Mouse (Mus musculus): ENCODE data around the gene Iqcf3. TPM values are rescaled to one million over a fixed set of nuclear protein-coding genes. Genes with fewer than 3 reads are reported as not detected.
A peak's percentile ranks its signal among the peaks of the same experiment; 100 is the strongest.

Gene Iqcf3
- polyA plus RNA-seq, 1 experiment: not detected

DNA sequence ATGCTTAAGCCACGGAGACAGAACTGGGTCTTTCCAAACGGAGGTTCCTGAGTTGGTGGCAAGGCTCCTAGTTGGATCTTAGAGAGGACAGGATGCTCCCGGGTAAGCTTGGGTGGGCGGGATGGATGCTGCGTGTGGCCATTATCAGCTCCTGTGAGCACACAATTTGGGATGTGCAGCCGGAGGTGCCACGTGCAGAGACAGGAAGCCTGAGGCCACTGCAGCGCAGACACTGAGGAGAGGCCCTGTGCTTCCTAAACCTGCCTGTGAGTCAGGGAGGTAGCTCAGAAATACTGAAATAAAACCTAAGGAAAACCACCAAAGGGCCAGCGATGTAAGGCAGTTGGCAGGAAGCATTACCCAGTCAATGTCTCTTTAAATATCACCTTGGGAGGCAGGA is 91.7 kb downstream of the Iqcf3 start:
- TF ChIP-seq POLR2A (IDR thresholded peaks at IDR 0.05; ENCODE audit: borderline replicate concordance, extremely low read depth, insufficient read depth, insufficient read length, poor library complexity, severe bottlenecking) (no peak), CTCF (IDR thresholded peaks at IDR 0.05; ENCODE audit: borderline replicate concordance, extremely low read depth, insufficient read depth, insufficient read length) (no peak)
- no peak for DNase-seq (ENCODE audit: low read depth)

DNA sequence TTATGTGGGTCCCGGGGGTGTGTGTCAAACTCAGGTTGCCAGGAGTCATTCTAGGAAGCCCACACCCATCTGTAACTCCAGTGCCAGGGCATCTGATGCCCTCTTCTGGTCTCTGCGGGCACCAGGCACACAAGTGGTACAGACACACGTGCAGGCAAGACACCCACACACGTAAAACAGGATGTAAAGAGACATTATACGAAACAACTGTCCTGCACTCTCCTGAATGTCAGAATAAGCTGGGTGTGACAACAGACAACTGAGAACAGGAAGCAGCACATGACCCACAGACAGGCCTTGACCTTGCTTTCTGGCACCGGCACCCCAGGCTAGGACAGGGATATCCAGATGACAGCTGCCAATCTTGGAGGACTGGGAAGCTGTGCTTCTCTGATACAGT is 92.1 kb downstream of the Iqcf3 start:
- DNase-seq (ENCODE audit: low read depth): no peak
- TF ChIP-seq POLR2A (IDR thresholded peaks at IDR 0.05; ENCODE audit: borderline replicate concordance, extremely low read depth, insufficient read depth, insufficient read length, poor library complexity, severe bottlenecking) (no peak), CTCF (IDR thresholded peaks at IDR 0.05; ENCODE audit: borderline replicate concordance, extremely low read depth, insufficient read depth, insufficient read length) (no peak)

DNA sequence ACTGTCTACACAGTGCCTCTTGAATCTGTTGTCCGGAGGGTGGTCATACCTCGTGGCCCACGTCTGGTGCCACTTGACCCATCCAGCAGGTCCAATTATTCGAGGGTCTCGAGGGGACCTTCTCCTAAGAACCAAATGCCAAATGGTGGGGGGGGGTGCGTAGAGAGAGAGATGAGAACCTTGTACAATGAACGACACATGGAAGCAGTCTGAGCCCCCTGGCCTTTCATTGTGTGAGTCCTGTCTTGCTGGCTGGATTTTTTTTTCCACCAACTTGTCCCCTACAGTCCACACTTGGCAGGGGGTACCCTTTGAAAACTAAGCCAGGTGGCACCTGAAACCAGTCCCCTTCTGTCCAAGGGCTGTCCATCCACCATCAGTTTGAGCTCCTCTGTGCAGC is 93.7 kb downstream of the Iqcf3 start:
- TF ChIP-seq CTCF (IDR thresholded peaks at IDR 0.05; ENCODE audit: borderline replicate concordance, extremely low read depth, insufficient read depth, insufficient read length): no peak
- TF ChIP-seq POLR2A (IDR thresholded peaks at IDR 0.05; ENCODE audit: borderline replicate concordance, extremely low read depth, insufficient read depth, insufficient read length, poor library complexity, severe bottlenecking): no peak
- no peak for DNase-seq (ENCODE audit: low read depth)

DNA sequence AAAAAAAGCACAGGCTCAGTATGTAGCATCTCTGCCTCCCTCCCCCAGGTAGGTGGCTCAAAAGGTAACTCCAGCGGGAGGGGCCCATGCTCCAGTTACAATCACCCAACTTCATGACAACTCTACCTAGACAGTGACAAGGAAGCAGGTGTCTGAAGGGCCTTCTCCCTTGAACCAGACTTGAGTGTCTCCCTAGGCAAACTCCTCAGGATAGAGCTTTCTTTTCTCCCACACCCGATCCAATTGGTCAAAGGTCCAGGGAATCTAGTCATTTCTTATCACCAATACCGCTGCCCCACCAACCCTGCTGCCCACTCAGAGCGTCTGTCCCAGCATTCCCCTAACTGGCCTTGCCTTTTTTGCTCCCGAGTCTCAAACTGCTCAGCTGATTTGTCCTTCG is 94.7 kb downstream of the Iqcf3 start:
- no peak for DNase-seq (ENCODE audit: low read depth)
- TF ChIP-seq POLR2A (IDR thresholded peaks at IDR 0.05; ENCODE audit: borderline replicate concordance, extremely low read depth, insufficient read depth, insufficient read length, poor library complexity, severe bottlenecking): no peak
- no peak for TF ChIP-seq CTCF (IDR thresholded peaks at IDR 0.05; ENCODE audit: borderline replicate concordance, extremely low read depth, insufficient read depth, insufficient read length)

DNA sequence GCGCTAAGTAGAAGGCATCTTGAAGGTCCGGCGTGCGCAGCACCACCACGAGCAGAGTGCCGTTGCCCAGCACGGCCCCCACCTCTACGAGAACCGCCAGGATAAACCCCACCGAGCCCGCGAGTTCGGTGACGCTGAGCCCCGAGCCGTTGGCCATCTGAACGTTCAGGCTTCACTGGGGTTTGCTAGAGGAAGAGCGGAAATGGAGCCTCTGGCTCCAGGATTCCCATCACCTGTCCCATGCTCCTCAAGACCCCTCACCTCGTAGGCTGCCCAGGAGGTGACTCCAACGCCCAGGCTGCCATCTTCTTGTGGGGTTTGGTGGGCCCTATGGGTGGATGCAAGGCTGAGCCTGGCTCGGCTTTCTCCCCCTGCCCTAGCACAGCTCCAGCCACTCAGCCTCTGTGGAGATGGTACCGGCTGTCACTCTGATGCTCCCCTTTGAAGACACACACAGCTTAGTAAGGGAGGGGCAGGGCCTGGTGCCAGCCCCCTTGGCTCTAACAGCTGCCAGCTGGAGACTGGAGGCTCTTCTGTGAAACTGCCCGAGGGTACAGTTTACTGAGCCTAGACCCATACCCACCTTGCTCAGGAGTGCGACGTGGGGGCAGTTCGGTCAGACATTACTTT is 95.7 kb downstream of the Iqcf3 start, which contains the start of gene Gpr62:
Gene Gpr62 (minus strand): TSS at position 368 of the 630 bp plus-strand sequence.
- DNase-seq (ENCODE audit: low read depth): peak; percentile 86
- TF ChIP-seq POLR2A (IDR thresholded peaks at IDR 0.05; ENCODE audit: borderline replicate concordance, extremely low read depth, insufficient read depth, insufficient read length, poor library complexity, severe bottlenecking) (no peak), CTCF (IDR thresholded peaks at IDR 0.05; ENCODE audit: borderline replicate concordance, extremely low read depth, insufficient read depth, insufficient read length) (no peak)

DNA sequence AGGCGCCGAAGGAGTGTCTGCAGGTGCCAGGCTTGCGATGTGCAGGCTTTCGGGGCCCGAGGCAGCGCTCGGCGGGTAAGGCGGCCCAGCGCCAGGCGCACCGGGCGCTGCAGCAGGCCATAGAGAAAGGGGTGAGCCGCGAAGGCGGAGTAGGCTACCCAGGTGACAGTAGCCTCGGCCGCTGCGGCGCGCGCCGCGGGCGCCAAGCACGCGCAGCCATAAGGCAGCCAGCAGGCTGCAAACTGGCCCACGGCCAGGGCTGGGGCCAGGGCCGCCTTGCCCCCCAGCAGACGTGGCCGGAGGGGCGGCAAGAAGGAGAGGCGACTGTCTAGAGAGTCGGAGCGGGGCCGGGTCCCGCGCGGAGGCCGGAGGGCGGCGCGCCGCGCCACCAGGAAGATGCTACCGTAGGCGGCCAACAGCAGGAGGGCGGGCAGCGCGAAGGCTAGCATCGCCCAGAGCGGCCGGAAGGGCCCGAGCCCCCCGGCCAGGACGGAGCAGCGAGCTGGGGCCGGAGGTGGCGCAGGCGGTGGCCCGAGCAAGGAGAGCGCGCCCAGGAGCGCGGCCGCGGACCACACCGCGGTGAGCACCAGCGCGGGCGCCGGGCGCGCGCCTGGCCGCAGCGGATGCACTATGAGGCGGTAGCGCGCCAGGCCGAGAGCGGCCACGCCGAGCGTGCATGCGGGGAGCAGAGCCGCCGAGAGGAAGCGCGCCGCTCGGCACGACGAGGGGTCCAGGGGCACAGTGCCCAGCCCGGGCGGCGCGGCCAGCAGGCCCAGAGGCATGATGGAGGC is 96.5 kb downstream of the Iqcf3 start:
- peak; percentile 89 for DNase-seq (ENCODE audit: low read depth)
- TF ChIP-seq CTCF (IDR thresholded peaks at IDR 0.05; ENCODE audit: borderline replicate concordance, extremely low read depth, insufficient read depth, insufficient read length): no peak
- TF ChIP-seq POLR2A (IDR thresholded peaks at IDR 0.05; ENCODE audit: borderline replicate concordance, extremely low read depth, insufficient read depth, insufficient read length, poor library complexity, severe bottlenecking): no peak

DNA sequence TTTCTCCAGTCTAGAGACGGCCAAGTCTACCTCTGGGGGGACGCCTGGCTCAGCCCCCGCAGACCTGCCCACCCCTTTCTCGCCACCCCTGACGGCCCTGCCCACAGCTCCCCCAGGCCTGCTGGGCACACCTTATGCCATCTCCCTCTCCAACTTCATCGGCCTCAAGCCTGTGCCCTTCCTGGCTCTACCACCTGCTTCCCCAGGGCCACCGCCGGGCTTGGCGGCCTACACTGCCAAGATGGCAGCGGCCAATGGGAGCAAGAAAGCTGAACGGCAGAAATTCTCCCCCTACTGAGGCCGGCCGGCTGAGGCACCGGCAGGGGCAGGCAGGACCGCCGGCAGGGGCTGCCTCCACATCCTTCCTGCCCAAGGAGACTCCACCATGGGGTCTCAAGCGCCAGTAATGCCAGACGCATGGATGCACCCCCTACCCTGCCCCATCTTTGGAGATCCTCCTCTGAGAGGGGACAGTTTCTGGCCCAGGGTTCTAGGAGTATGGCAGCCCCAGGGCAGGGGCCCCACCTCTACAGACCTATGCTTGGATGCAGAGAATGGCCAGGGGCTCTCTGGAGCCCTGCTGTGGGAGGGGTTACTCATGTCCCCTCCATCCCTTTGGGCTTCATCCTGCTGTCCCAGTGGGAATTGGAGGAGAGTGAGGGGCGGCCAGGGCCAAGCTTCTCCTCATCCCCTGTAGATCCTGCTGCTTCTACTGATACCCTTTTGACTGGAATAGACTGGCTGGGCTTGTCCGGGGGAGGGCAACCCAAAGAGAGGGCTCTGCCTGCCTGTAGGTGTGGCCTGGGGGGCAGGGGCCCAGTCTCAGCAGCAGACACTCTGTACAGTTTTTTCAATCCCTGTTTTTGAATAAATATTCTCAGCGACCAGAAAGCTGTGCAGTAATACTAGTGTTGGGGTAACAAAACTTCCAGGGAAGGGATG is 98.0 kb downstream of the Iqcf3 start:
- TF ChIP-seq POLR2A (IDR thresholded peaks at IDR 0.05; ENCODE audit: borderline replicate concordance, extremely low read depth, insufficient read depth, insufficient read length, poor library complexity, severe bottlenecking) (no peak), CTCF (IDR thresholded peaks at IDR 0.05; ENCODE audit: borderline replicate concordance, extremely low read depth, insufficient read depth, insufficient read length) (no peak)
- DNase-seq (ENCODE audit: low read depth): no peak

DNA sequence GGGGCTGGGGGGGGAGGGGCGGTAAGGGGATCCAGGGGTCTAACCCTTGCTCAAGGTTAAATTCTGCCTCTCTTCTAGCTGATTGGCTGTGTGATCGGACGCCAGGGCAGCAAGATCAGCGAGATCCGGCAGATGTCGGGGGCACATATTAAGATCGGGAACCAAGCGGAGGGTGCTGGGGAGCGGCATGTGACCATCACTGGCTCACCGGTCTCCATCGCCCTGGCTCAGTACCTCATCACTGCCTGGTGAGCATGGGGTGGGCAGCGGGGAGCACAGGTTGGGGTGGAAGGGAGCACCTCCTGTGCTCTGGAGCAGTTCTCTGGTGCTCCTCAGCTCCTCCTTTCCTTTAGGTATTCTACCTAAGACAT is 99.0 kb downstream of the Iqcf3 start:
- no peak for TF ChIP-seq CTCF (IDR thresholded peaks at IDR 0.05; ENCODE audit: borderline replicate concordance, extremely low read depth, insufficient read depth, insufficient read length)
- TF ChIP-seq POLR2A (IDR thresholded peaks at IDR 0.05; ENCODE audit: borderline replicate concordance, extremely low read depth, insufficient read depth, insufficient read length, poor library complexity, severe bottlenecking): no peak
- DNase-seq (ENCODE audit: low read depth): no peak

DNA sequence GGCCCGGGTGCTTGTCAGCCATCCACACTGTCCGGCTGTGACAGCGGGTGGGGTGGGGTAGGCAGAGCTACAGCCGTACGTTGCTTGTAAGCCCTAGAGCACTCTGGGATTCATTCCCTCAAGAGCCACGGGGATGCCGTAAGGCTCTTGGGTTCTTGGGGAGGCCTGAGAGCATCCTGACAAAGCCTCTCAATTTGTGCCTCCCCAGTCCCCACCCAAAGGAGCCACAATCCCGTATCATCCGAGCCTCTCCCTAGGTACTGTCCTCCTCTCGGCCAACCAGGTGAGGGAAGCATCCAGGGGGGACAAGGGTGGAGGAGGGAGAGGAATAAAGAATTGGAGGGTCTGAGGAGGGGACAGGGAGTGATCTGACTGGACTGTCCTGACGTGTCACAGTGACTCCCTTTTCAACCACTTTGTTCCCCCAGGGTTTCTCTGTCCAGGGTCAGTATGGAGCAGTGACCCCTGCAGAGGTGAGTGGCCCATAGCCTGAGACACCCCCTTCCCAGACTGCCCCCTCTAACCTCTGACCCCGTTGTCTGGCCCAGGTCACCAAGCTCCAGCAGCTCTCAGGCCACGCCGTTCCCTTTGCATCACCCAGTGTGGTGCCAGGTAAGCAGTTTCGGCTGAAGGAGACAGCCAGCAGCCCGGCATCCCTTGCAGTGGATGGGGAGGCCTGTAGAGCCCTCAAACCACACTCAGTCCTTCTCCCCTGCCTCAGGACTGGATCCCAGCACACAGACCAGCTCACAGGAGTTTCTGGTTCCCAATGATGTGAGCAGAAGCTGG is 99.6 kb downstream of the Iqcf3 start:
- no peak for DNase-seq (ENCODE audit: low read depth)

DNA sequence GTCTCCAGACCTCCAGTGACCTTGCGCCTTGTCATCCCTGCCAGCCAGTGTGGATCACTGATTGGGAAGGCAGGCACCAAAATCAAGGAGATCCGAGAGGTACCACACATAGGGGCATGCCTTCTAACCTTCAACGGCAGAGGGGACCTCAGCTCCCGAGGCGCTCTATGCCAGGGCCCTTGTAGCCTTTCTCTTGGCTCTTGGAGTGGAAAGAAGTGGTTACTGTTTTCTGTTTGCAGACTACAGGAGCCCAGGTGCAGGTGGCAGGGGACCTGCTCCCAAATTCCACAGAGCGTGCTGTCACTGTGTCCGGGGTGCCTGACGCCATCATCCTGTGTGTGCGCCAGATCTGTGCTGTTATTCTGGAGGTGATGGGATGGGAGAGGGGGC is 100.4 kb downstream of the Iqcf3 start:
- DNase-seq (ENCODE audit: low read depth): no peak
- TF ChIP-seq CTCF (IDR thresholded peaks at IDR 0.05; ENCODE audit: borderline replicate concordance, extremely low read depth, insufficient read depth, insufficient read length) (no peak), POLR2A (IDR thresholded peaks at IDR 0.05; ENCODE audit: borderline replicate concordance, extremely low read depth, insufficient read depth, insufficient read length, poor library complexity, severe bottlenecking) (no peak)

More for the DNA sequence above, 99.6 kb downstream of the Iqcf3 start:
- TF ChIP-seq POLR2A (IDR thresholded peaks at IDR 0.05; ENCODE audit: borderline replicate concordance, extremely low read depth, insufficient read depth, insufficient read length, poor library complexity, severe bottlenecking) (no peak), CTCF (IDR thresholded peaks at IDR 0.05; ENCODE audit: borderline replicate concordance, extremely low read depth, insufficient read depth, insufficient read length) (no peak)
